Mouse (Mus musculus) left cerebral cortex, adult 2 months (tissue): Measurements from ENCODE around the gene Cnnm3. TPM values are rescaled to one million over a fixed set of nuclear protein-coding genes. Genes with fewer than 3 reads are reported as not detected.

Source experiments
- DNase-seq, 2 experiments: peaks; one replicate each; pipeline ENCODE4 v3.0.0; 2021 to 2022; ENCODE audit warnings: low spot score in 2 of 2, mixed read lengths in 1 of 2; ENCODE audit errors: extremely low spot score in 1 of 2
- H3K27ac ChIP-seq: fragments of 200-600 bp; 2 replicates; pipeline ENCODE4 v1.8.1; 2022
- H3K4me3 ChIP-seq: fragments of 200-600 bp; 2 replicates; pipeline ENCODE4 v1.8.1; 2022
- CTCF ChIP-seq: fragments of 200-600 bp; IDR thresholded peaks from 2 replicates; pipeline ENCODE4 v1.8.1; 2022; ENCODE audit warnings: antibody characterized with exemption, mild to moderate bottlenecking, moderate library complexity
- intact Hi-C: fragments of 180-260 bp; cut with DNase I; formaldehyde crosslinking; loops from one replicate; pipeline ENCODE4 v1.15.1; 2025
- total RNA-seq, 2 experiments: library from RNA; stranded (reverse); gene quantifications; 2 replicates each; pipeline ENCODE4 v1.2.3; 2021

The Cnnm3 gene
- total RNA-seq, 2 experiments from 2014 or later, result 29.8 to 34.9 TPM

- TF ChIP-seq CTCF, result no peak
- DNase-seq, result no peak
- H3K4me3 ChIP-seq, result no peak overlapping the region
- no peak overlapping the region for H3K27ac ChIP-seq
- intact Hi-C loops, result no loop called here
Measured at GRCm38 (mm10) chr1:36563197-36563596, 51.5 kb downstream of the Cnnm3 start.

GRCm38 (mm10) chr1:36563632-36564031 is 52.0 kb downstream of the Cnnm3 start:
- DNase-seq, result no peak
- intact Hi-C loops, result no loop called here
- H3K27ac ChIP-seq, result no peak overlapping the region
- no peak for TF ChIP-seq CTCF
- H3K4me3 ChIP-seq, result no peak overlapping the region

GRCm38 (mm10) chr1:36564101-36564500 is 52.4 kb downstream of the Cnnm3 start:
- intact Hi-C loops, result no loop called here
- no peak overlapping the region for H3K4me3 ChIP-seq

GRCm38 (mm10) chr1:36566425-36566824 is 54.8 kb downstream of the Cnnm3 start:
- H3K4me3 ChIP-seq, result no peak overlapping the region
- no peak overlapping the region for H3K27ac ChIP-seq
- no peak for DNase-seq
- no peak for TF ChIP-seq CTCF
- intact Hi-C loops, result no loop called here

More at GRCm38 (mm10) chr1:36564101-36564500, 52.4 kb downstream of the Cnnm3 start:
- H3K27ac ChIP-seq, result no peak overlapping the region
- no peak for TF ChIP-seq CTCF
- no peak for DNase-seq

- Histone ChIP-seq H3K4me3 (no peak overlapping the region), H3K27ac (no peak overlapping the region)
- no peak for DNase-seq
- intact Hi-C loops, result no loop called here
- no peak for TF ChIP-seq CTCF
Measured at GRCm38 (mm10) chr1:36567818-36568603, 56.3 kb downstream of the Cnnm3 start.

- no peak overlapping the region for H3K4me3 ChIP-seq
- TF ChIP-seq CTCF, result no peak
- no peak for DNase-seq
- intact Hi-C loops, result no loop called here
- no peak overlapping the region for H3K27ac ChIP-seq
Measured at GRCm38 (mm10) chr1:36568776-36569175, 57.1 kb downstream of the Cnnm3 start.

- H3K27ac ChIP-seq, result no peak overlapping the region
- TF ChIP-seq CTCF, result no peak
- no peak overlapping the region for H3K4me3 ChIP-seq
- intact Hi-C loops, result no loop called here
- no peak for DNase-seq
Measured at GRCm38 (mm10) chr1:36569694-36570276, 58.1 kb downstream of the Cnnm3 start.

GRCm38 (mm10) chr1:36570320-36570719 is 58.7 kb downstream of the Cnnm3 start:
- TF ChIP-seq CTCF, result no peak
- Histone ChIP-seq H3K27ac (no peak overlapping the region), H3K4me3 (no peak overlapping the region)
- intact Hi-C loops, result no loop called here
- no peak for DNase-seq

GRCm38 (mm10) chr1:36571627-36572026 is 60.0 kb downstream of the Cnnm3 start:
- no peak overlapping the region for H3K27ac ChIP-seq
- intact Hi-C loops, result no loop called here
- no peak for TF ChIP-seq CTCF
- no peak overlapping the region for H3K4me3 ChIP-seq
- no peak for DNase-seq

- intact Hi-C loops, result no loop called here
- no peak for DNase-seq
- no peak for TF ChIP-seq CTCF
- no peak overlapping the region for H3K27ac ChIP-seq
- no peak overlapping the region for H3K4me3 ChIP-seq
Measured at GRCm38 (mm10) chr1:36572140-36572700, 60.6 kb downstream of the Cnnm3 start.

- DNase-seq, result no peak
- no peak overlapping the region for H3K27ac ChIP-seq
- no peak overlapping the region for H3K4me3 ChIP-seq
- no peak for TF ChIP-seq CTCF
- intact Hi-C loops, result no loop called here
Measured at GRCm38 (mm10) chr1:36572709-36573108, 61.0 kb downstream of the Cnnm3 start.

GRCm38 (mm10) chr1:36573524-36573923 is 61.9 kb downstream of the Cnnm3 start:
- Histone ChIP-seq H3K27ac (no peak overlapping the region), H3K4me3 (no peak overlapping the region)
- intact Hi-C loops, result no loop called here
- DNase-seq, result no peak
- no peak for TF ChIP-seq CTCF
